Mouse (Mus musculus) layer of hippocampus, postnatal 14 days (tissue): ENCODE results near the gene Arhgap33. TPM values are rescaled to one million over a fixed set of nuclear protein-coding genes. Genes with fewer than 3 reads are reported as not detected.
A peak's percentile ranks its signal among the peaks of the same experiment; 100 is the strongest.
"Not testable (repeated sequence)": the region's sequence is repeated elsewhere in the genome, so short reads cannot be mapped to it uniquely, and the experiment has no call there.

Source experiments
- DNase-seq, 2 experiments: peaks; one replicate each; pipeline ENCODE4 v3.0.0; 2021 to 2022; ENCODE audit warnings: low spot score in 2 of 2, mixed read lengths in 1 of 2
- microRNA-seq, 2 experiments: library from miRNA; unstranded; fragments of <30 nt; microRNA quantifications; one replicate each; pipeline ENCODE4 v1.2.0; 2021
- total RNA-seq, 2 experiments: library from RNA; stranded (reverse); gene quantifications; 2 replicates each; pipeline ENCODE4 v1.2.3; 2021

The Arhgap33 gene
- total RNA-seq, 2 experiments from 2014 or later = 160 to 163 TPM

DNA sequence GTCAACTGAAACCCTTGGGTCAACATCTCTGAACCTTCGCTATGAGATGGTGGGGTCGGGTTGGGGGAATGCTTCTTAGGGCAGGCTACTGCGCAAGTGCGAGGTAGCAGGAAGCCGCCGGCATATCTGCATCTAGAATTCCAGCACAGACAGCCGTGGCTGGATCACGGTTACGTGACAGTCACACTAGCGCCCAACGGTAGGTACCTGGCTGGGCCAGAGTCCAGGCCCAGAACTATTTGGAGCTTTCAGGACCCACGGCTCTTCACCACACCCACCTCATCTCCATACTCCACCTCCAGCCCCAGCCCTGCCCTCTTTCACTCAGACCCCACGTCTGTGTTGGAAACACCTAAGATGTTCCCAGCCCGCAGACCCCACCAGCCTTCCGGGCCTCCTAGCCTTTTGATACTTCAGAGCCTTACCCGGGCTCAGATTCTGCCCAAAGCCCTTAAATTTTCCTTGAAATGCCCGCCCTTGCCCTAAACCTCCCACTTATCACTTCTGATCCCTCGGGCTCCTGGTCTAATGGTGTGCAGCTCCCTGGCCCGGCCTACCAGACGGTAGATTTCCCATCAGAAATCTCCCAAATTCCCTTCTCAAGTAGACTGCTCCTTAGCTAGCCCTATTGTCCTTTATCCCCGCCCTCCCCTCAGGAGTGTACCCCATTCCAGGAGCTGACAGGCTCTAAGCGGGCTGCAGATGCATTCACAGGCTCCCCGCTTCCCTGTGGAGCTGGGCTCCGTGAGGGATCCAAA lies 19.7 kb downstream of the Arhgap33 start:
- DNase-seq = no peak

DNA sequence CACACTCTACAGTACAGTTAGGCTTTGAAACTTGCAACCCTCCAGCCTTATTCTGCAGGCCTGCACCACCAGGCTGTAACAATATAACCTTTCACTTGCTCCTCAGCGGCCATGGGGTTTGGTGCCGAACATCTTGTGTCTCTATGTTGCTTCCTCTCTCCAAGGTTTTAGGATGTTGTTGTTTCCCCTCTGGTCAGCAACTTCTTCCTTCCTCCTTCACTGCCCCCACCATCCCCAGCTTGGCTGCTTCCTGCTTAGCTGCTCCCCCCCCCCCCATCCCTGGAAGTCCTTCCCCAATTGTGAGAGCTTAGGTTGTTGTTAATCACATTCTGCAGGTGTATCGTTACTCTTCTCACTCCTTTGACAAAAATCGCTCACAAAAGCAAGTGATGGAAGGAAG lies 26.8 kb downstream of the Arhgap33 start:
- no peak for DNase-seq

DNA sequence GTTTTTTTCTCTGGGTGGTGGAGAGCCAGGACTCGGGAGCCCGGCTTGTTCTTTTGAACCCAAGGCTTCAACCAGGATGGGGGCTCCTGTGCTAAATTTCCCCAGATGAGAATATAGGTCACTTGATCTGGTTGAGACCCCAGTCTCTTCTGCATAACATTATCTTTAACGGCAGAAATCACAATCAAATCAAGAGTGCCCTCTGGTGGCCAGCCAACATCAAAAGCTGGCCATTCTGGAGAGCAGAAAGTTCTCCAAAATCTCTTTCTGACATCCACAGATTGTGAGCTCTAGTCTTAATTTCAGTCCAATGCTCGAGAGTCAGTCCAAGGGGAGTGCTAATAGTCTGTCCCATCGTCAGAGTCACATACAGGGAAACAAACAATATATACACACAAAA lies 33.7 kb downstream of the Arhgap33 start:
- DNase-seq = not testable (repeated sequence)

DNA sequence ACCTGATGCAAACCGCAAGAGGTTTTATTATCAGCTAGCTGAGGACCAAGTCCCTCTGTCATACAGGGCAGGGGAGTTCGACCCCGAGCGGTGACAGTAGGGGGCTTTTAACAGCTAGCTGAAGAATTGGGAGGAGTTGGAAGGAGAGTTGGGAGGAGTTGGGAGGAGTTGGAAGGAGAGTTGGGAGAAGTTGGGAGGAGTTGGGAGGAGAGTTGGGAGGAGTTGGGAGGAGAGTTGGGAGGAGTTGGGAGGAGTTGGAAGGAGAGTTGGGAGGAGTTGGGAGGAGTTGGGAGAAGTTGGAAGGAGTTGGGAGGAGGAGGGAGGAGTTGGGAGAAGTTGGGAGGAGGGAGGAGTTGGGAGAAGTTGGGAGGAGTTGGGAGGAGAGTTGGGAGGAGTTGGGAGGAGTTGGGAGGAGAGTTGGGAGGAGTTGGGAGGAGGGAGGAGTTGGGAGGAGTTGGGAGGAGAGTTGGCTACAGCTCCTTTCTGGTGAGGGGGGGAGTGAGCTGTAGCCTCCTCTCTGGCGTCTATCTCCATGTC lies 39.3 kb downstream of the Arhgap33 start:
- DNase-seq = not testable (repeated sequence)

DNA sequence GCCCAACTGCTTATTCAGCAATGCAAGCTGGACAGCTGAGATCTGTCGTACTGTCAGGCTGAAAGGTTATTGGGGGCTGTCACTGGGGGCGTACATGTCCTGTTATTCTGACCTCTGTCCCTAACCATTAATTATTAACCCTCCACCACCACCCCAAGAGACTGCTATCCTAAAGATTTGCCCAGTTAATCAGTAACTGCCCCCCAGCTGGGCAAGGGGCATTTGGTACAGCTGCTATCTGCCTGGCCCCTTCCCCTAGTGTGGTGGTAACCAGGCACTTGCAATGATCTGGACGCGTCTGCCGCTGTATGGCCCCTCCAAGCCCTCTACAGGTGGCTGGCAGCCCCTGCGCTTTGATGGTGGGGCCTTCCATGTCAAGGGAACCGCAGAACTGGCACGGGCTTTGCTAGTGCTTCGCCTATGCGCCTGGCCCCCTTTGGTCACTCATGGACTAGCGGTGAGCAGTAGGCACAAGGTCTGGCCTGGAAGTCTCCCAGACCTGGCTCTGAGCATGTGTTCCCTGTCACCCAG lies 41.4 kb downstream of the Arhgap33 start, which contains the start of gene Prodh2:
Prodh2 (plus strand) TSS at position 222 of the 531 bp plus-strand sequence.
- no peak for DNase-seq

DNA sequence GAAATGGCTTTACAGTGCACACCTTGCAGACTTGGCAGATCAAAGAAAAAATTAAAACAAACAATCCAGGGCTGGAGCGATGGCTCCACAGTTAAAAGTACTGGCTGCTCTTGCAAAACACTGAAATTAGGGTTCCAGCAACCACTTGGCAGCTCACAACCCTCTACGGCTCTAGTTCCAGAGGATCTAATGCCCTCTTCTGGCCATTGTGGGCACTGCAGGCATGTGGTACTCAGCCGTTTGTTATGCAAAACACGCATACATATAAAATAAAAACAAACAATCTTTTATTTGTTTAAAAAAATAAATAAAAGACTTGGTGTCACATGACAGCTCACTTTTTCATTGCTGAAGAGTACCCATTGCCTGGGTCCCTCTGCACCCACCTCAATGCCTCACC lies 42.1 kb downstream of the Arhgap33 start:
- DNase-seq = peak; percentile 79 to 89

DNA sequence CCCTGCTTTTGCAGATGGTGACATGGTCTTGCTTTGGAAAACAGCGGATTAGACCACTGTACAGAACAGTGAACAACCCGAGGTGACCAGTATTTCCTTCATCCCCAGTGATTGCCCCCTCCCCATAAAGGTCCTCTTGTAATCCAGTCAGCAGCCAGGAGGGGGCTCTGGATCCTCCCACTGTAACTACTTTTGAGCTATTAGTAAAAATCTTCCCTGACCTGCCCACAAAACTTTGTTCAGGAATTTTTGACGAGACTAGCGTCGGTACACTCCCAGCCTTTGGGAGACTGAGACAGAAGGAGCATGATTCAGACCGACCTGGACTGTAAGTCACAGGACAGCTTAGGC lies 43.9 kb downstream of the Arhgap33 start:
- DNase-seq = no peak

DNA sequence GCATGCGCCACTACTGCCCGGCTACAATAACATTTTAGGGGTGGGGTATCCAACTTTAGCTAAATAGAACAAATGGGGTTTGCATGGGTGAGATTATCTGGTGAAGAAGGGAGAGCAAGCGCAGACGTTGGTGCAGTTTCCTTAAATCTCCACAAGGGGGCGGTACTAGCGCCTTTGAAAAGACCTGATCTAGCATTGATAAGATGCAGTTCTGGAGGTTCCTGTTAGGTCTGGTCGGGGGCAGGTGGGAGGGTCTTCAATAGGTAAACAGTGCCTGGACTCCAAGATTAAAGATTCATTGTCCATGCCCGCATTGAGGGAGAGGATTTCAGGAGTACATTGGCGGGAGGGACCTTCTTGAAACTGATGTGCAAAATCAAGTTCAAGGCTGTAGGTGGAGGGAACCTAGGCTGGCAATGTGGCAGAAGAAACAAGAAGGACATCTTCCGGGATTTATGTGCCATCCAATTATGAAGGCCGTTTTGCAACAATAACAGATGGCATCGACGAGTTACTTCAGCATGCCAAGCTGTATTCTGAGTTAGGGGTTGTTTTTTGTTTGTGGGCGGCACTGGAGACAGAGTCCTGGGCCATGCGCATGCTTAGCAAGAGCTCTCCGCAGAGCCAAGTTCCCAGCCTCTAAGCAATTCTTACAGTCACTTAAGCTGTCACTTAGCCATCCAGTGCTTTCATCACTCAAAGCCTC lies 44.5 kb downstream of the Arhgap33 start:
- DNase-seq = peak; percentile 60 to 70

DNA sequence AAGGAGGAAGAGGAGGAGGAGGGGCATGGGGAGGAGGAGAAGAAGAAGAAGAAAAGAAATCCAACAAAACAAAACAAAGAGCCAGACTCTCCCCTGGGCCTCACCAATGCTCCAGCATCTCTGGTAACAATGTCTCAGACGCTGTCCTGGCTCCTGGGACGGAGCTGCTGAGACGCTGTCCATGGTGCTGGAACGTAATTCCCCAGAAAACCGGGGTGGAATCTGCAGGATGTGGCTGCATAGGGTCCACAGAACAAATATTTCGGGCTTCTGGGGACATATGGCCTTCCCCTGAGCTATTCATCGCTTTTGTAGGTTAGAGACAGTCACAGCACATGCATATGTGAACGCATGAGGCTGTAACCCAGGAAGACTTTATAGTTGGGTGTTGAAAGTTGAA lies 50.6 kb downstream of the Arhgap33 start:
- no peak for DNase-seq

DNA sequence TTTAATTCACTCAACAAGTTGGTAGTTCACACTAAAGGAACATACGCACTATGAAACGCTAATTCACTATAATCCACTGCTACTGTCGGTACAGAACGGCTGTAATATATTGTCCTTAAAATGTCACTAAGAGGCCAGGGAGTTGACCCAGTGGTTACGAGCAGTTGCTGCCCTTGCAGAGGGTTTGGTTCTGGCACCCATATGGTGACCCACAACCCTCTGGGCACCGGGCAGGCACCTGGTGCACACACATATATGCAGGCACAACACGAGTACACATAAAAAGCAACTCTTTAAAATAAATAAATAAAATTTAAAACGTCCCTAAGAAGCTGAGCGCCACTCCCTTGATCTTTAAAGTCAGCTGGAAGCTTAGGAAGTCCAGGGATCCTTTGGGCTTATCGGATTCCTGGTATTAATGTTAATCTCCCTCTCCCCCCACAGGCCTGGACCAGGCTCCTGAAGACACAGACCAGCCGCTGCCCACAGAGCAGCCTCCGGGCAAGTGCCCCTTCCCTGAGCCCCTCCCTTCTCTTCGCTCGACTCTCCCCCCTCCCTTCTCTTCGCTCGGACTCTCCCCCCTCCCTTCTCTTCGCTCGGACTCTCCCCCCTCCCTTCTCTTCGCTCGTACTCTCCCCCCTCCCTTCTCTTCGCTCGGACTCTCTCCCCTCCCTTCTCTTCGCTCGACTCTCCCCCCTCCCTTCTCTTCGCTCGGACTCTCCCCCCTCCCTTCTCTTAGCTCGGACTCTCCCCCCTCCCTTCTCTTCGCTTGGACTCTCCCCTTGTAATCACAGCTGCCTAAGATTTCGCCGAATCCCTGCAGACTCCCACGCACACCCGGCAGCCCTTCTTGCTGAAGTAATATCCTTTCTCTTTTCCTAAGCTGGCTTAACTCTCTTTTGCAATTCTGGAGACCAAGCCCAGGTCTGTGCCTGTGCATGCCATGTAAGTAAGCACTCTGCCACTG lies 57.2 kb downstream of the Arhgap33 start:
- no peak for DNase-seq

DNA sequence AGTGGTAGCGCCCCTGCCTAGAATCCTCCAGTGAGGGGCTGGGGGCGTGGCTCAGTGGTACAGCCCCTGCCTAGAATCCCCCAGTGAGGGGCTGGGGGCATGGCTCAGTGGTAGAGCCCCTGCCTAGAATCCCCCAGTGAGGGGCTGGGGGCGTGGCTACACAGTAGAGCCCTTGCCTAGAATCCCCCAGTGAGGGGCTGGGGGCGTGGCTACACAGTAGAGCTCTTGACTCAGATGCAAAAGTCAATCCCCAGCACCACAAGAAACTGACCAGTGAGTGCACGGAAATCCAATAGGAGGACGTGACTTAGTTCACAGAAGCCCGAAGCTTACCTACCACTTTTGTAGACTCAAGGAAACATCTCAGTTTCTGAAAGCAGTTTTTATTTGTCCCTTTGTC lies 58.7 kb downstream of the Arhgap33 start:
- not testable (repeated sequence) for DNase-seq

DNA sequence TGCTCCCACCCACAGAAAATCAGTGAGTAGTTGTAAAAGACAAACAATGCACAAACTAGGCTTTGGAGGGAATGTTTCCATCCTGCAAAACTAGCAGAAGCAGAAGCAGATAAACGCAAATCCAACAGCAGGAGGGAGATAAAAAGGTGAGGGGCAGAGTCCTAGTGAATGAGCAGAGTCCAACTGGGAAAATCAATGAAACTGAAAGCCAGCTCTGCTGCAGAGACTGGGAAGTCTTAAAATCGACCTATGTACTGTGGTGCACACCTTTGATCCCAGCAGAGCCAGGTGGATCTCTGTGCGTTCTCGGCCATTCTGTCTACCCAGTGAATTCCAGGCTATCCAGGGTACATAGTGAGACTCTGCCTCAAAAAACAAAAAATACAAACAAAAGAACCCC lies 59.9 kb downstream of the Arhgap33 start:
- no peak for DNase-seq

DNA sequence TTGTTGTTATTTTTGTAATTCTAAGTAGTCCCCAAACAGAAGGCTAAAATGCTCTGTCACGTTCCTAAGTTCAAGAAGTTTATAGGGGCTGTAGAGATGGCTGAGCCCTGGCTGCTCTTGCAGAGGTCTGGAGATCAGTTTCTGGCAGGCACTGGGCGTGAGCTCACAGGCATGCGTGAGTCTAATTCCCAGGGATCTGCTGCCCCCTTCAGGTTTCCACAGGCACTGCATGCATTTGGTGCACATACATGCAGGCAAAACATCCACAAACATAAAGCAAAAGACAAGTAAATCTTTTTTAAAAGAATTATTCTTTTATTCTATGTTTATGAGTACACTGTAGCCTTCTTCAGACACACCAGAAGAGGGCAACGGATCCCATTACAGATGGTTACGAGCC lies 62.4 kb downstream of the Arhgap33 start:
- DNase-seq = peak in 1 of 2 experiments; percentile 55

Small RNA genes lying within 50 kb of the gene (microRNA-seq; reads per million reads assigned to microRNA genes)
- gene Gm38670 = 0.23 to 0.28 reads per million in 2 experiments

Other genes starting within 250 kb of the Arhgap33 start
- gene Clip3, start 243.3 kb downstream of the Arhgap33 start, total RNA-seq = 100 to 1,000 TPM; 501 to 515 TPM
- gene Alkbh6, start 226.3 kb downstream of the Arhgap33 start, total RNA-seq = 10 to 100 TPM; 41.6 to 45.9 TPM
- 1 to 10 TPM; 4.2 to 5.8 TPM for gene Syne4, start 220.3 kb downstream of the Arhgap33 start, total RNA-seq
- under 1 TPM; 0.43 to 0.74 TPM for gene E130208F15Rik, start 213.3 kb downstream of the Arhgap33 start, total RNA-seq
- 1 to 10 TPM; 7.8 to 8.9 TPM for gene Sdhaf1, start 211.2 kb downstream of the Arhgap33 start, total RNA-seq
- gene Lrfn3, start 172.3 kb downstream of the Arhgap33 start, total RNA-seq = 10 to 100 TPM; 32.5 to 35.5 TPM
- gene Tyrobp, start 121.3 kb downstream of the Arhgap33 start, total RNA-seq = 10 to 100 TPM; 26.7 to 30.1 TPM
- gene Hcst, start 115.2 kb downstream of the Arhgap33 start, total RNA-seq = not detected
- 1 to 10 TPM; 3.7 to 3.8 TPM for gene Nfkbid, start 113.3 kb downstream of the Arhgap33 start, total RNA-seq
- gene Aplp1, start 89.5 kb downstream of the Arhgap33 start, total RNA-seq = 100 to 1,000 TPM; 981 to 987 TPM
- gene Kirrel2, start 77.4 kb downstream of the Arhgap33 start, total RNA-seq = 10 to 100 TPM in 1 of 2 experiments, 1 to 10 TPM in 1; 8.5 to 15.5 TPM
- 1 to 10 TPM; 1.2 to 1.3 TPM for gene Nphs1, start 76.7 kb downstream of the Arhgap33 start, total RNA-seq
- gene Prodh2, start 41.4 kb downstream of the Arhgap33 start, total RNA-seq = not detected
- gene Hspb6, start 17.1 kb upstream of the Arhgap33 start, total RNA-seq = 1 to 10 TPM; 6.2 to 6.6 TPM
- gene Proser3, start 17.2 kb upstream of the Arhgap33 start, total RNA-seq = 1 to 10 TPM; 4.9 to 5.9 TPM
- 10 to 100 TPM; 34.1 to 43.4 TPM for gene Lin37, start 24.8 kb upstream of the Arhgap33 start, total RNA-seq
- gene U2af1l4, start 28.2 kb upstream of the Arhgap33 start, total RNA-seq = 10 to 100 TPM; 57.4 to 62.5 TPM
- 1 to 10 TPM; 4.7 to 5.3 TPM for gene Gm49396, start 28.3 kb upstream of the Arhgap33 start, total RNA-seq
- gene Psenen, start 28.6 kb upstream of the Arhgap33 start, total RNA-seq = 10 to 100 TPM; 77.0 to 84.1 TPM
- 1 to 10 TPM; 2.1 to 3.7 TPM for gene Igflr1, start 30.4 kb upstream of the Arhgap33 start, total RNA-seq
- gene Kmt2b, start 53.7 kb upstream of the Arhgap33 start, total RNA-seq = 10 to 100 TPM; 46.1 to 54.4 TPM
- gene Zbtb32, start 63.8 kb upstream of the Arhgap33 start, total RNA-seq = not detected
- under 1 TPM in 1 of 2 experiments, not detected in 1; 0.52 TPM for gene Upk1a, start 77.8 kb upstream of the Arhgap33 start, total RNA-seq
- 100 to 1,000 TPM; 793 to 817 TPM for gene Cox6b1, start 91.1 kb upstream of the Arhgap33 start, total RNA-seq
- gene Etv2, start 100.8 kb upstream of the Arhgap33 start, total RNA-seq = not detected
- gene Rbm42, start 115.3 kb upstream of the Arhgap33 start, total RNA-seq = 10 to 100 TPM; 70.4 to 75.5 TPM
- 1 to 10 TPM; 4.5 to 5.0 TPM for gene Haus5, start 129.9 kb upstream of the Arhgap33 start, total RNA-seq
- gene Pmis2, start 136.5 kb upstream of the Arhgap33 start, total RNA-seq = not detected
- gene 2200002J24Rik, start 163.9 kb upstream of the Arhgap33 start, total RNA-seq = not detected
- gene Atp4a, start 177.1 kb upstream of the Arhgap33 start, total RNA-seq = 1 to 10 TPM in 1 of 2 experiments, under 1 TPM in 1; 0.79 to 1.4 TPM
- gene Tmem147, start 194.5 kb upstream of the Arhgap33 start, total RNA-seq = 100 to 1,000 TPM; 127 to 143 TPM
- gene Gapdhs, start 208.6 kb upstream of the Arhgap33 start, total RNA-seq = not detected
- gene Sbsn, start 216.4 kb upstream of the Arhgap33 start, total RNA-seq = 10 to 100 TPM in 1 of 2 experiments, 1 to 10 TPM in 1; 6.8 to 10.7 TPM
- 1 to 10 TPM; 1.3 to 2.2 TPM for gene Dmkn, start 228.7 kb upstream of the Arhgap33 start, total RNA-seq